Mouse (Mus musculus): ENCODE results near the gene Pln. TPM values are rescaled to one million over a fixed set of nuclear protein-coding genes. Genes with fewer than 3 reads are reported as not detected.

The Pln gene
- total and polyA plus RNA-seq, 2 experiments from 2014 or later, result 0.40 to 0.67 TPM

- no peak for TF ChIP-seq CTCF (IDR thresholded peaks at IDR 0.05; ENCODE audit: low read depth)
- WGBS, result 46% methylated on average over 10 of the region's 10 CpGs
- Histone ChIP-seq H3K4me2 (ENCODE audit: low read depth) (no peak overlapping the region), H3K36me3 (ENCODE audit: insufficient read depth) (0 out of 2 replicates have a peak, but pooled peaks cover 3% of the 10 kb centered on the region), H3K4me1 (ENCODE audit: insufficient read depth) (no peaks in the 10 kb centered on the region), H3K27me3 (ENCODE audit: insufficient read depth, low read length) (no peaks in the 10 kb centered on the region), H3K9ac (no peak overlapping the region), H3K9me3 (ENCODE audit: low read length) (no peaks in the 10 kb centered on the region), H3K4me3 (ENCODE audit: low read depth, low read length) (no peak overlapping the region), H3K27ac (ENCODE audit: low read depth, low read length) (no peak overlapping the region)
- ATAC-seq (no peak), DNase-seq (no peak)
Measured at GRCm38 (mm10) chr10:53343865-53344264, 6.4 kb downstream of the Pln start.

- no peaks in the 10 kb centered on the region for H3K9me3 ChIP-seq (ENCODE audit: low read length)
- DNase-seq (no peak), ATAC-seq (no peak)
- no peak for TF ChIP-seq CTCF (IDR thresholded peaks at IDR 0.05; ENCODE audit: low read depth)
- H3K4me1 ChIP-seq (ENCODE audit: insufficient read depth), result no peaks in the 10 kb centered on the region
- H3K9ac ChIP-seq, result no peak overlapping the region
- H3K4me2 ChIP-seq (ENCODE audit: low read depth), result no peak overlapping the region
- H3K27me3 ChIP-seq (ENCODE audit: insufficient read depth, low read length), result no peaks in the 10 kb centered on the region
- 88% methylated on average over 4 of the region's 4 CpGs for WGBS
- no peak overlapping the region for H3K4me3 ChIP-seq (ENCODE audit: low read depth, low read length)
- H3K36me3 ChIP-seq (ENCODE audit: insufficient read depth), result 0 out of 2 replicates have a peak, but pooled peaks cover 4% of the 10 kb centered on the region
- H3K27ac ChIP-seq (ENCODE audit: low read depth, low read length), result no peak overlapping the region
Measured at GRCm38 (mm10) chr10:53345508-53345907, 8.0 kb downstream of the Pln start.

GRCm38 (mm10) chr10:53346506-53346905 lies 9.0 kb downstream of the Pln start:
- ATAC-seq, result 0 out of 2 replicates have a peak, but pooled peaks have one; percentile 34
- no peak overlapping the region for H3K4me2 ChIP-seq (ENCODE audit: low read depth)

GRCm38 (mm10) chr10:53346916-53347315 lies 9.4 kb downstream of the Pln start:
- Histone ChIP-seq H3K27me3 (ENCODE audit: insufficient read depth, low read length) (no peaks in the 10 kb centered on the region), H3K36me3 (ENCODE audit: insufficient read depth) (0 out of 2 replicates have a peak, but pooled peaks cover 4% of the 10 kb centered on the region), H3K9ac (no peak overlapping the region), H3K27ac (ENCODE audit: low read depth, low read length) (no peak overlapping the region), H3K4me2 (ENCODE audit: low read depth) (no peak overlapping the region), H3K4me3 (ENCODE audit: low read depth, low read length) (no peak overlapping the region), H3K4me1 (ENCODE audit: insufficient read depth) (no peaks in the 10 kb centered on the region), H3K9me3 (ENCODE audit: low read length) (no peaks in the 10 kb centered on the region)
- DNase-seq, result no peak
- no peak for TF ChIP-seq CTCF (IDR thresholded peaks at IDR 0.05; ENCODE audit: low read depth)
- ATAC-seq, result no peak
- WGBS, result 87% methylated on average over 5 of the region's 5 CpGs

More at GRCm38 (mm10) chr10:53346506-53346905, 9.0 kb downstream of the Pln start:
- H3K4me3 ChIP-seq (ENCODE audit: low read depth, low read length), result no peak overlapping the region
- WGBS, result 47% methylated on average over 3 of the region's 3 CpGs
- no peaks in the 10 kb centered on the region for H3K4me1 ChIP-seq (ENCODE audit: insufficient read depth)
- H3K9ac ChIP-seq, result no peak overlapping the region
- DNase-seq, result peak; percentile 66
- TF ChIP-seq CTCF (IDR thresholded peaks at IDR 0.05; ENCODE audit: low read depth), result peak; percentile 86
- no peak overlapping the region for H3K27ac ChIP-seq (ENCODE audit: low read depth, low read length)
- 0 out of 2 replicates have a peak, but pooled peaks cover 4% of the 10 kb centered on the region for H3K36me3 ChIP-seq (ENCODE audit: insufficient read depth)
- no peaks in the 10 kb centered on the region for H3K9me3 ChIP-seq (ENCODE audit: low read length)
- H3K27me3 ChIP-seq (ENCODE audit: insufficient read depth, low read length), result no peaks in the 10 kb centered on the region

- no peaks in the 10 kb centered on the region for H3K9me3 ChIP-seq (ENCODE audit: low read length)
- DNase-seq (peak; percentile 90), ATAC-seq (peak; percentile 87)
- H3K4me1 ChIP-seq (ENCODE audit: insufficient read depth), result no peaks in the 10 kb centered on the region
- 56% methylated on average over 10 of the region's 10 CpGs for WGBS
- H3K27me3 ChIP-seq (ENCODE audit: insufficient read depth, low read length), result no peaks in the 10 kb centered on the region
- no peak overlapping the region for H3K4me3 ChIP-seq (ENCODE audit: low read depth, low read length)
- no peak overlapping the region for H3K27ac ChIP-seq (ENCODE audit: low read depth, low read length)
- peak; percentile 89 for TF ChIP-seq CTCF (IDR thresholded peaks at IDR 0.05; ENCODE audit: low read depth)
- H3K4me2 ChIP-seq (ENCODE audit: low read depth), result no peak overlapping the region
- H3K36me3 ChIP-seq (ENCODE audit: insufficient read depth), result 0 out of 2 replicates have a peak, but pooled peaks cover 4% of the 10 kb centered on the region
- no peak overlapping the region for H3K9ac ChIP-seq
Measured at GRCm38 (mm10) chr10:53347787-53348755, 10.6 kb downstream of the Pln start.

- Histone ChIP-seq H3K4me3 (ENCODE audit: low read depth, low read length) (no peak overlapping the region), H3K9me3 (ENCODE audit: low read length) (no peaks in the 10 kb centered on the region), H3K4me2 (ENCODE audit: low read depth) (no peak overlapping the region), H3K4me1 (ENCODE audit: insufficient read depth) (no peaks in the 10 kb centered on the region), H3K9ac (no peak overlapping the region), H3K36me3 (ENCODE audit: insufficient read depth) (0 out of 2 replicates have a peak, but pooled peaks cover 4% of the 10 kb centered on the region), H3K27me3 (ENCODE audit: insufficient read depth, low read length) (no peaks in the 10 kb centered on the region), H3K27ac (ENCODE audit: low read depth, low read length) (no peak overlapping the region)
- ATAC-seq (no peak), DNase-seq (no peak)
- TF ChIP-seq CTCF (IDR thresholded peaks at IDR 0.05; ENCODE audit: low read depth), result no peak
- 71% methylated on average over 1 of the region's 1 CpGs for WGBS
Measured at GRCm38 (mm10) chr10:53349254-53349653, 11.8 kb downstream of the Pln start.

GRCm38 (mm10) chr10:53353665-53354064 lies 16.2 kb downstream of the Pln start:
- no peak overlapping the region for H3K4me3 ChIP-seq (ENCODE audit: low read depth, low read length)
- H3K9me3 ChIP-seq (ENCODE audit: low read length), result no peaks in the 10 kb centered on the region
- H3K27ac ChIP-seq (ENCODE audit: low read depth, low read length), result no peak overlapping the region
- no peak overlapping the region for H3K4me2 ChIP-seq (ENCODE audit: low read depth)
- ATAC-seq (no peak), DNase-seq (no peak)
- TF ChIP-seq CTCF (IDR thresholded peaks at IDR 0.05; ENCODE audit: low read depth), result no peak
- WGBS, result 88% methylated on average over 3 of the region's 3 CpGs
- H3K27me3 ChIP-seq (ENCODE audit: insufficient read depth, low read length), result no peaks in the 10 kb centered on the region
- peaks cover 6% of the 10 kb centered on the region for H3K36me3 ChIP-seq (ENCODE audit: insufficient read depth)
- no peaks in the 10 kb centered on the region for H3K4me1 ChIP-seq (ENCODE audit: insufficient read depth)
- H3K9ac ChIP-seq, result no peak overlapping the region

Data from forebrain, postnatal 0 days (tissue).